Mouse (Mus musculus) common myeloid progenitor, adult 5-6 weeks (primary cell): ENCODE results near the gene Pcolce2. TPM values are rescaled to one million over a fixed set of nuclear protein-coding genes. Genes with fewer than 3 reads are reported as not detected.

Experiments
- ATAC-seq: replicated peaks from 2 replicates; pipeline ENCODE4 v1.8.0; 2016; ENCODE audit warnings: low read depth, mild to moderate bottlenecking, moderate TSS enrichment, inconsistent platforms; ENCODE audit not compliant: poor library complexity, severe bottlenecking
- total RNA-seq: library from RNA; stranded (forward); fragments of 200-1000, 187-1606 nt; gene quantifications from 2 replicates; pipeline ENCODE4 v1.2.3, GENCODE M21; 2017

Pcolce2 gene
- total RNA-seq, 1 experiment from 2014 or later: not detected

DNA sequence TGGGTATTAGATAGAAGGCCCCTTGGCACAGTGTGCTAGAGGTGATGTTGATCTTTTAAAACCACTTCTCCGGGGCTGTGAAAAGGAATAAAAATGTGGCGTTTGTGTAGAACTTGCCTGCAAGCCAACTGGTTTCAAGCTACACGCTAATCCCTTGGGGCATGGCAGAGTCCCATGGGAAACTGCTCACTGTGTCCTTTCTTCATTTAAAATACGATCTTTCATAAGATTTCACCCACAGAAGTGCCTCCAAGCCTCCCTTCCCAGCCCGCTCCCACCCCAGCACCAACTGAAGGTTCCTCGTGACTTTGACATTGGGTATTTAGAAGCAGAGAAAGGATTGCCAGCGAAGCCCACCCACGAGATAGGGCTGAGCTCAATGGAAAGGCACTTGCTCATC is 8.5 kb downstream of the Pcolce2 start:
- no peak for ATAC-seq

DNA sequence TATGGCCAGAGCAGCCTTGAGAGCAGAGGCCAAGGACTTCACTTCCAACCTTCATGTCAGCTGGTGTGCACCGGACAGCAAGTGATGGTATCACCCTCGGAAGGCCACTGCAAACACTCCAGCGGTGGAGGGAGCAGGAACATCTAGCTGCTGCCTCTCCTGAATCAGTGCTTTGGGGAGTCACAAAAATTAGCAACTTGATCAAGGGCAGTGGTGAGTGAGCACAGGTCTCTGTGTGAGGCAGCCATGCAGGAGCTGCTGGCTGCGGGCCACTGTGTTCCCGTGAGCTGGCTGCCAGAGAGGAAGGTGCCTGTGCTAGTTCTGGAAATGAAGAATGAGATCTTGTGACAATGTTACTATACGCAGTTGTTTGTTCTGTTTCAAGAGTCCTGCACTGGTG is 16.0 kb downstream of the Pcolce2 start:
- no peak for ATAC-seq

DNA sequence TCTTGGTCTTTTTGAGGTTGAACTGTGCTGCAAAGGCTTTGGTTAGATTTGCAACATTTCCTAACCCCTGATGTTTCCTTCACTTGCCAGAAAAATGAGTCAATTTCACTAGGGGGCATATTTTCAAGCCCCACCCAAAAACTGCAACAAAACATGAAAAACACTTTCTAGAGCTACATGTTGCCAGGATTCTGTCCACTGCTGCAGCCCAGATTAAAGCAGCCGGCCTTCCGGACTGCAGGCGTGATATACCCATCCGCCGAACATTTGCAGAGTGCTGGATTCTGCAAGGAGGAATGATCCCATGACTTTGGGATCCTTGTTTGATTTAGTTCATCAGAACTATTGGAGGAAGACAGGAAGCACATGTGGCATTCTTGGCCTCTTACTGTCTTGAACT is 17.0 kb downstream of the Pcolce2 start:
- no peak for ATAC-seq

DNA sequence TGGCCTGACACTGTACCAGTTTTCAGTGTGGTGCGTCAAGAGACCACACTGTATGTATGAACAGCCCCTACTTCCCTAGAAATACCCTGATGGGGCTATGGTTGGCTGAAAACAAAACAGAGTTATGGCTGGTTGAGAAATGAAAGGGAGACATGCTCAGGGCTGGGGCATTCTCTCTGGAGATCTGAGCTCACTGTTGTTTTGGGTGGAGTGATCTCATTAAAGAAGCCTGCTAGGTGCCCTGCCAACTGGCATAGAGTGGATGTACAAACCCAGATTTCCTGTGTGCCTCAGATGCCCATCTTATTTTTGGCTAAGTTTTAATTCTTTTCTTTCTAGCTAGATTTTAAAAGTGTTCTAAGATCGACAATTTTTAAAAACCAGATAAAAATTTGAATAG is 20.5 kb downstream of the Pcolce2 start:
- no peak for ATAC-seq

DNA sequence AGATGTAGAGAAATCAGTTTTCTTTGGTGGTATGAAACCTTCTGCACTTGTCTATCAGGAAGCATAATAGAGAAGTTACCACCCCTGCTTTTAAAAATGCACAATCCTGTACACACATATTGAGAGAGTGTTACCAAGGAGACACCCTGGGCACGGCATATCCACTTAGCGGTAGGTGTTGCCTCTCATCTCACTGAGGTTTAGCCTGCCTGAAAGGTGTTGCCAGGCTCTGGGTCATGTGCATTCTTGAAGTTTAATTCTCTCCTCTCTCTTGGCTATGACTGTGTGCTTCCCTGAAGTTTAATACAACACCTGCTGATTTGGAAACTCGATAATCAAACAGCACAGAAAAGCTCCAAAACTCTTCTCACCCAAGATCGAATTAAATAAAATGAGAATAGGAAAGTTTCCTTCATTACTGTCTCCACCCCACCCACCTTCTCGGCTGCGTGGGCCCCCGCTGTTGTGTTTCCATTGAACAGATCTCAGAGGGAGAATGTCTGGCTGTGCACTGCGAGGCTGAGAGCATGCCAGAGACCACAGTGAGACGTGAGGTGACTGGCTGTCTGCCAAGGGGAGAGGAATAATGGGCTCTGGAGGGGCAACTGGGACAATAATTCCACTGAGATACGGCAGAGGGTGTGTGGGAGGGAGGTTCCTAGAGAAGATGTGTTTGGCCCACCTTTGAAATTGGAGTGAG is 27.0 kb downstream of the Pcolce2 start:
- ATAC-seq: no peak

DNA sequence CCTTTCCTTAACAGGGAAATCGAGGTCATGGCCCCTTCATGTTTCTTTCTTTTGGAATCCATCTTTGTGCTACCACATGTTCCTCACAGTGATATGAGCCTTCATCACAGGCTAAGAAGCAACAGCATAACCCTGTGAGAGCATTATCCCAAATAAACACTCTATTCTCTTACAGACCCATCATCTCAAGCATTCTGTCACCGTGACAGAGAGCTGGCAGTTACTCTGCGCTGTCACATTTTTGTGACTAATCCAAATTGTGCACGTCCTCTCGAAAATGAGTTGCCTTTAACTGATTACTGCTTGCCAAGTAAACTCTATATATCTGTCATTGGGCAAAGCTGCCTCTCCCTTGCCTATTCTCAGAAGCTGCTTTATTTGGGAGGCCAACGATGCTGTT is 28.4 kb downstream of the Pcolce2 start:
- ATAC-seq: no peak

DNA sequence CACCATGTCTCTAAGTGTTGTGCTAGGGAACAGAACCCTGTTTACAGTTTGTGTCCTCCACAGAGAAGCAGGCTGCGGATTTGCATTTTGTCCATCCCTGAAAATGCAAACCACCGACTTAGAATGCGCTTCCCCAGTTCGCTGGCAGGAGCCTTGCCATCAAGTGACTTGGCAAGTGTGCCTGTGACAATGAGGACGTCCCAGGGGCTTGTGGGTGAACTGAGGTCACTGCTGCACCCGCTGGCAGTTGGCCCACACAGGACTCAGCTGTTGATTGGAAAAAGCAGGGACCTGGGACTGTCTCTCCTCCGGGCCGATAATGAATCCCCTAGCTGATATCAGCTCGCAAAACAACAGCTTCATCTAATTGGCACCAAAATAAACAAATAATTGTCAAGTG is 30.4 kb downstream of the Pcolce2 start:
- ATAC-seq: no peak

DNA sequence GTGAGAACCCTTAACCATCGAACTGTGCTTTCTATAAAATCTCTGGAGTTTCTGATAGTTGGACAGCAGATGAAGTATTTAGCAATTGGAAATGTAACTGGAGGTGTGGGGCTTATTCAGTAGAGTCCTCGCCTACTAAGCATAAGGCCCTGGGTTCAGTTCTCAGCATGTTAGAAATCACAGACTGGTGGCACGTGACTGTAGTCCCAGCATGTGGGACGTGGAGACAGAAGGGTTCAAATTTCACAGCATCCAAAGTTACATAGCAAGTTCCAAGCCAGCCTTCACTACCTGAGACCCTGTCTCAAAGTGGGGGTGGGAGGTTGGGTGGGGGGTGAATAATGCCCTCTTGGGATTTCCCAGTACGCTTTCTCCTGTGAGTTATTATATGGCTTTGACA is 30.9 kb downstream of the Pcolce2 start:
- no peak for ATAC-seq

DNA sequence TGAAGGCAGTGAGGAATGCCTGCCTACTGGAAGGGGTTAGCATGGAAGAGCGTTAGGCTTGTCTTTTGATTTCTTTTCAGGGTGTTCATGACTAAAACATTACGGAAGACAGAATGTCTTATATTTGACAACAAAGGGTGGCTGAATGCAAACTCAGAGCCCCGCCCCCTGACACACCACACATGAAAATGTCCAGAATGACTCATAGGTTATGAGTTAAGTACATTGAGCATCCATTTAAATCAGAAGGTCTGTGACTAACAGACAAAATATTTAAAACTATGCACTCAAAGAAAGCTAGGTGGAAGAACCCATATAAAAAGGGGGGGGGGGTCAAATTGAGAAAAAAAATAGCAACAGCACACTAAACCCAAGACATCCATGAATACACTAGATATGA is 34.9 kb downstream of the Pcolce2 start:
- no peak for ATAC-seq

DNA sequence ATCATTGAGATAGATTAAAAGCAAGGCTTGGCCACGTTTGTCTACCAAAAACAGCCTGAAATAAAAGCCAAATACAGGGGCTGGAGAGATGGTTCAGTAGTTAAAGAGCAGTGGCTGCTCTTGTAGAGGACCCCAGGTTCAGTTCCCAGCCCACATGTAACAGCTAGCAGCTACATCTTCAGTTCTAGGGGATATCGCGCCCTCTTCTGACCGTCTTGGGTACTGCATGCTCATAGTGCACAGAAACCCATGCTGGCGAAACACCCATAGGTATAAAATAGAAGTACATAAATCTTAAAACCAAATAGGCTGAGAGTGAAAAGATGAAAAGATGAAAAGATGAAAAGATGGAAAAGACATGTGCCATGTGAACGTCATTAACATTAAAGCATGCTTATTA is 35.4 kb downstream of the Pcolce2 start:
- no peak for ATAC-seq

DNA sequence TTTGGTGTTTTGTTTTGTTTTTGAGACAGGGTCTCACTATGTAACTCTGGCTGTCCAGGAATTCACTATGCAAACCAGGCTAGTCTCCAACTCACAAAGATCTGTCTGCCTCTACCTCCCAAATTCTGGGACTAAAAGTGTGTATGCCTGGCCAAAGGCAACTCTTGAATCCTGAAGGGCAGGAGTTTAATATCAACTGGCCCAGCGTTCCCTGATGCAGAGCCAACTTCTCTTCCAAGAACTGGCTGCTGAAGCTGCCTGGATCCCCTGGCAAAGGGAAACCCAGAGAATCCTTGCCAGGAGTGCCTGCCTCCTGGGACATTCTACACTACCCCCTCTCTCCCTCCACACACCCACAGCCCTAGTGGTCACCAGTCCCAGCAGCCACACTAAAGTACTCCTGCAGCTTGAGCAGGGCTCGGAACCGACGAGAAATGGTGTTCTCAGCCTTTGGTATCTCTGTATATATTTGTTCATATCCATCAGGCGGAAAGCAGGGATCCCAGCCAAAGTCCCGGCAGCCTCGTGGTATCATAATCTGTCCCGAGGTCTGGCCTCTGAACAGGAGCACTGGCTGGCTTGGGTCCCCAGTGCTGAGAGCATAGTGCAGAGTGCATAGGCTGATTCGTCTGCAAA is 37.8 kb downstream of the Pcolce2 start:
- ATAC-seq: no peak

DNA sequence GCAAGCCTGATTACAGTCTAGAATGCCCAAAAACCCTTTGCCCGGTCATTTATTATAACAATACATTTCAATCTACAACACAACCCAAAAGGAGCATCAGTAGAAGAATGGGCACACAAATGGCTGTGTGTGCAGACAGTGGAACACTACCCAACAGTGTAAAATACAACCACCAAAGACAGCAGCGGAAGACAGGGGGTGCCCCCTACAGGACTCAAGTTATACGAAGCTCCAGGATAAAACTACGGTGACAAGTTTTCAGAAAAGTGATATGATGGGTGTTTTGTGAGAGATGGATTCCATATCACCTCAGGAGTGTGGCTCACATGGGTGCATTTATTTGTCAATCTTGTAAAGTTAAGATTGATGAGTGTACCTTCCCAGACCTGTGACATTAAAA is 38.6 kb downstream of the Pcolce2 start:
- no peak for ATAC-seq

DNA sequence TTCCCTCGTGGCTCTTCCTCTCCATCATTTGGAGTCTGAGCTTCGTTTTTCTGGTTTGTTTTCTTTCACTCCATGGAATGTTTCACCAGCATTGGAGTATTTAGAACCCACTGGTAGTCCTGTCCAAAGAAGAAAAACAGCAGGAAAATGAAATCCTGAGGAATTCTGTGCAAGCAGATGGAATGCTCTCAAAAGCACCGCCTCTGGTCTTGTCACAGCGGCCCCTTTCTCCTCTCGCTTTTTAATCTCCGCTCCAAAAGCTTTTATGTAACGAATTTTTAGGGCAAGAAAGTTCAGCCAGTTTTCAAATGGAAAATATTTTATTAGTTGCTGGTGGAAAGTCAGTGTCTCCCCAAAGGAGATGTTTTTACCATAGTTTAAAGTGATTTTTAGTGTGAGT is 42.6 kb downstream of the Pcolce2 start:
- no peak for ATAC-seq

DNA sequence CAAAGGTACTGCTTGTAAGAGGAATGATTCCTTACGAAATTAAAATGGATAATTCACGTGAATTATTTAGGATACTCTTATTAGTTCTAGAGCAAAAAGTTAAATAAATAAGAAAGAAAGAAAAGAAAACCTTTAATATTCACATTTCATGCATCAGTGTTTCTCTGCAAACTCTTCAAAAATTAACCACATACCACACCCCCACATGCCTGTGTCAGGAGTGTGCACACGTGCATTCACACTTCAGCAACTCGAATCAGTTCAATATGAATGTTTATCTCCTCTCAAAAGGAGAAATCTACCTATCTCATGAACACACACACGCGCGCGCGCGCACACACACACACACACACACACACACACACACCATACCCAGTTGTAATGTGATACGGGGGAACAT is 43.3 kb downstream of the Pcolce2 start:
- ATAC-seq: no peak

DNA sequence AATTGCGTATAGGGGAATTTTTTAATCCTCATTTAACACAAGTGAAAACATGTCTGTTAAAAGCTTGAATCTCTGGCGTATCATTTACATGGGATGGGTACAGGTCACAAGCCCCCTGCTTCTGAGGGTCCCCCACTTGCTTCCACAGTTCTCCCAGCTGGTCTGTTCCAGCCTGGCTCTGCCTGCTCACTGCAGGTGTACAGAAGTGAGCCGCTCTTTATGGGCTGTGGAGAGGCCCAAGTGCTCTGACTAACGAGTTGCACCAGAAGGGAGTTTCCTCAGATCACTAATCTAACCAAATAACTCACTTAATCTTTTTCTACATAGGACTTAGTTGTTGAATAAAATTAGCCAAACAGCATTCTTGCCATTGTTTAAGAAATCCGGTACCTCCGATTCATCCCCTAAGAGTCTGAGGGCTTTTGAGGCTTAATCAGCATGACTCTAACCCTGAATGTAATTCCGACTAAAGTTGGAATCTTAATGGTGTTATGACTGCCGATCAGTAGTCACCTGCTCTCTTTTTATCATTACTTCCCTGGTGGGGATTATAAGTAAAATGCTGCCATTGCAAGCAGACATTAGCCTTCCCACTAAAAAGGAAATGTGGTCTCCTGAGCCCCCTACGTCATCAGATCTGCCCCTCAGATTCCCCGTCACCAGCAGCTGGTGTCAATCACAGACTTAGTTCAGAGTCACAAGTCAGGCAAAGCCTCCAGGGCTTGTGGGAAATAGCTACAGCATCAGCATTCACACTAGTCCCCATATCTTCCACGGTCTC is 48.4 kb downstream of the Pcolce2 start:
- ATAC-seq: no peak

DNA sequence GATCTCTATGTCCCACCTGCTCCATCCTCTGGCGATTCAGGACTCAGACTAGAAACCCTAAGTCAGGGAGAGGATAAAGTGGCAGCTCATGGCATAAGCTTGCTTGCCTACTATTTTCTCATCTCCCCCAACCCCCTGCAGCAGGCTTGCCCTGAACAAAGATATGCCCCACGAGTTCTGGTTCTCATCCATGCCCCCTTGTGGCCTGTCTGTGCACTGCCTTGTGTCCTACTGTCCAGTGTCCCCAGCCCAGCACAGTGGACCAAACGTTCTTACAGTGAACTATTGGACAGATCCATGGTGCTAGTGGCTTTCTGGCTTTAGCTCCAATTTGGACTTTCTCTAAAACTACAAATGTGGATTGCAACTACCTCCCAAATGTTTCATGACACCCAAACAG is 50.7 kb downstream of the Pcolce2 start:
- ATAC-seq: peak; percentile 83

DNA sequence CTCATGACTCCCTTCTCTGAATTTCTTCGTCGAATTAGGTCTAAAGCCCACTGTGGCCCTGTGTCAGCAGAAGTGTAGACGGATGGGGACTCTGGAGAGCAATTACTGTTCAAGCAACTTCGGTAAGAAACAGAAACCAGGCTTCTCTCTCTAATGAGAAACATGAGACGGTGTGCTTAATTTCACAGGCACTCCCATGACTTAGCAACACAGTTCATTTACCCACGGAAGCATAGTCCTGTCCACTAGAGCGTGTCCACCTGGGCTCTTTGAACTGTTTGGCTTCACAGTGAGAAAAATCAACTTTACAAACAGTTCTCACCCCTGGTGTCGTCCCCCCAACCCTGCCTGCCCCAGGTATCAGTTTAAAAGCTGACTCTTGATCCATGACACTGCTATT is 55.4 kb downstream of the Pcolce2 start:
- ATAC-seq: no peak

DNA sequence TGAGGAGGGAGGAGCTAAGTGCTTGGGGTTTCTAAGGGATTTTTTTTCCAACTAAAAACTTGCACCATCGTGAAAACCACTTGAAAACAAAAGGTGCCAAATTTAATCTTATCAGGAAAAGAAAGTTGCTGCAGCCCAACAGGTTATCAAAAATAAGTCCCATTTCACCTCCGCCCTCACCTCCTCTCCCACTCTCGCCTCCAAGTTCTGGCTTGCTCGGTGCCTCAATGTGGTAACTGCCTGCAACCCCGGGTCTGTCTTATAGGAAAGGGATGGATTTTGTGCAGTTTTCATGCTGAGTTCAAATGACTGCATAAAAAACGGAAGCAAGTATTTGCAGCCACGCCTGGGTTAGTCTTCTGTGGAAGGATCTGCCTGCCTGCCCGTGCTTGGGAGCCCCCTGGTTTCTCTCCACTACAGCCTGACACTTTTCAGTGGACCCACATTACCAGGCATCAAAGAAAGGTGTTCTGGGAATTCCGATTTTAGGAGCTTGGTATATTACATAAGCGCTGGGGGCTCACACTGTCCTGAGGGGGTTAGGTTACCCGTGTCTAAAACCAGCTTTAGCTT is 56.2 kb downstream of the Pcolce2 start:
- no peak for ATAC-seq

DNA sequence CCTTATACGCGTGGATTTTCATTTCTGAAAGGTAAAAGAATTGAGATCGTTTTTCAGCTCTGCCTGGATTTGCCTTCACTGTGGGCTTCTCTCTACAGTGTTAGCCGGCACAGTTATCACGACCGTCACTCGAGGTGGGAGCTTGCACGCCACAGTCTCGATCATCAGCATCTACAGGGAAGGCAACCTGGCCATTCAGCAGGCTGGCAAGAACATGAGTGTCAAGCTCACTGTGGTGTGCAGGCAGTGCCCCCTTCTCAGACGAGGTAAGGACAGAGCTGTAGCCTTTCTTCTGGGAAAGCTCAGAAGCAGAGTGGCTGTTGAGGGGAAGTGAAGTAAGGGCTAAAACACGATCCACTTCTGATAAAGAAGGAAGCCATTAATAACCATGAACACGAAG is 57.1 kb downstream of the Pcolce2 start:
- ATAC-seq: no peak

DNA sequence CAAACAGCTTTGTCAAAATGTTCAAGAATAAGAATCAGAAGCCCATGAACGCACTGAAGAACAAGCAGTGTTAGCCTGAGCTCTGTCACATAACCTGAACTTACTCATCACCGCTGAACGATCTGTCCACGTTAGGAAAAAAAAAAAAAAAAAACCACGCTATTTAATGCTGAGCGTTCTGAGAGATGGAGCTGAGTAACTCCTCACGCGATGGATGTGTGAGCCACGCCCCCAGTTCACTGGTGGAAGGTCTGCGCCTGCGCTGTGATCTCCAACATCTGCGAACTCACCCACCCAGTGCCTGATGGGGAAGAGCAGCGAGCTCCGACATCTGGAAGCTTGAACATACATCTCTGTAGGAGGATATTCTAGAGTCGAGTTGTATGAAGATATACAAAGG is 57.6 kb downstream of the Pcolce2 start:
- ATAC-seq: no peak

DNA sequence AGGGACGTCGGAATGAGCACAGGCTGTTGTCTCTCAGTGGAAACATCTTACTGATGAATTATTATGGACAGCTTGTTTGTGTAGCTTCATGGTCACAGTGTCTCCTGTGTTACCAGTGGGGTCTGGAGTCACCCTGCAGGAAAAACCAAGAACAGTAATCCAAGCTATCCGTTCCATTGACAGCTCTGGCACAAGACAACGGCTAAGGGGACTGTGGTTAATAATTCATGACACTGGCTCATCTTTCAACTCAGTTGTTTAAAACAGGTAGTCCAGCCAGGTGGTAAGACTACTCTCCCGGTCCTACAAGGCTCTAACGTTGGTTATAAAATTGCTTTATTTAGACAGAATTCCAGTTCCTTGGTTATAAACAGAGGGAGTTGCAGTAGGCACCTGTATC is 59.2 kb downstream of the Pcolce2 start:
- ATAC-seq: no peak
